Mouse (Mus musculus) C2C12 (cell line): ENCODE results near the gene Rhof. TPM values are rescaled to one million over a fixed set of nuclear protein-coding genes. Genes with fewer than 3 reads are reported as not detected.
A peak's percentile ranks its signal among the peaks of the same experiment; 100 is the strongest.

Source experiments
- H3K27me3 ChIP-seq: one replicate; pipeline ENCODE4 v1.6.1; 2011; ENCODE audit not compliant: control insufficient read depth, insufficient read depth, insufficient read length
- H3K36me3 ChIP-seq: one replicate; pipeline ENCODE4 v1.6.1; 2011; ENCODE audit not compliant: control insufficient read depth, insufficient read depth
- H3K4me3 ChIP-seq: one replicate; pipeline ENCODE4 v1.5.1; 2011; ENCODE audit warnings: mild to moderate bottlenecking, control low read depth; ENCODE audit not compliant: poor library complexity, insufficient read depth, severe bottlenecking
- H3K79me2 ChIP-seq: one replicate; pipeline ENCODE4 v1.6.1; 2011; ENCODE audit not compliant: control insufficient read depth, insufficient read depth
- H3K79me3 ChIP-seq: one replicate; pipeline ENCODE4 v1.6.1; 2011; ENCODE audit warnings: low read depth, control low read depth
- H3ac ChIP-seq: one replicate; pipeline ENCODE3; 2011; ENCODE audit warnings: low read depth; ENCODE audit not compliant: control insufficient read depth, insufficient read length
- CEBPB ChIP-seq: IDR thresholded peaks from one replicate; pipeline ENCODE4 v1.6.1; 2011; ENCODE audit warnings: low read depth, mild to moderate bottlenecking, control low read depth, moderate library complexity
- CTCF ChIP-seq: IDR thresholded peaks from one replicate; pipeline ENCODE4 v1.5.1; 2011; ENCODE audit not compliant: control insufficient read depth, insufficient read depth, insufficient read length
- FOSL1 ChIP-seq: IDR thresholded peaks from one replicate; pipeline ENCODE4 v1.8.0; 2011; ENCODE audit warnings: mild to moderate bottlenecking, low read length; ENCODE audit not compliant: poor library complexity, insufficient read depth, severe bottlenecking
- MAX ChIP-seq: IDR thresholded peaks from one replicate; pipeline ENCODE4 v1.6.1; 2011; ENCODE audit warnings: mild to moderate bottlenecking, control low read depth
- MYOD1 ChIP-seq: IDR thresholded peaks from one replicate; pipeline ENCODE4 v1.6.1; 2011; ENCODE audit warnings: low read depth; ENCODE audit not compliant: control insufficient read depth, insufficient read length
- MYOG ChIP-seq: IDR thresholded peaks from one replicate; pipeline ENCODE4 v1.6.1; 2011; ENCODE audit not compliant: control insufficient read depth, insufficient read length; ENCODE audit errors: extremely low read depth
- USF1 ChIP-seq: IDR thresholded peaks from one replicate; pipeline ENCODE4 v1.6.1; 2011; ENCODE audit warnings: low read depth, mild to moderate bottlenecking, control low read depth, moderate library complexity
- long read RNA-seq, 2 experiments: library from polyadenylated mRNA; unstranded; transcript quantifications; one replicate each; pipeline ENCODE4 v2.0.0; 2019 to 2020
- polyA plus RNA-seq: library from polyadenylated mRNA; unstranded; fragments of >200 nt; fragmentation: generic; extraction: Trizol; gene quantifications from one replicate; pipeline ENCODE4 v1.2.1, GENCODE M21; 2012; ENCODE audit warnings: missing spikeins

Rhof gene
- 1.9 TPM for polyA plus RNA-seq
- long read RNA-seq, experiment 1 = 0 reads
- long read RNA-seq, experiment 2, partial matches to known transcripts = 0 of 3 reads
- long read RNA-seq, experiment 2, other reads (novel, unspliced or antisense) = 0 of 3 reads

GRCm38 (mm10) chr5:123132308-123133071, at the start of gene Rhof:
TSS of gene Rhof (minus strand) at chr5:123132692.
- H3K36me3 ChIP-seq = peaks cover 8% of the 10 kb centered on the region
- peaks cover 17% of the 10 kb centered on the region for H3K79me2 ChIP-seq
- peak within 1 kb of the TSS; percentile 57 for H3ac ChIP-seq
- TF ChIP-seq MAX (no peak), CTCF (peak; percentile 95), MYOD1 (peak; percentile 1)
- H3K4me3 ChIP-seq = peak within 1 kb of the TSS; percentile 14
- H3K79me3 ChIP-seq = peaks cover 3% of the 10 kb centered on the region
- H3K27me3 ChIP-seq = no peaks in the 10 kb centered on the region

- Histone ChIP-seq H3K79me3 (no peaks in the 10 kb centered on the region), H3K4me3 (no peak overlapping the region), H3K36me3 (no peaks in the 10 kb centered on the region), H3K79me2 (no peaks in the 10 kb centered on the region), H3ac (no peak overlapping the region), H3K27me3 (peaks cover 19% of the 10 kb centered on the region)
- TF ChIP-seq USF1 (no peak), MYOD1 (no peak), MAX (no peak), CEBPB (no peak), MYOG (no peak), CTCF (no peak), FOSL1 (no peak)
Measured at GRCm38 (mm10) chr5:123181536-123181935, 49.0 kb upstream of the Rhof start.

- Histone ChIP-seq H3K27me3 (peaks cover 26% of the 10 kb centered on the region), H3K36me3 (no peaks in the 10 kb centered on the region), H3ac (no peak overlapping the region), H3K79me3 (no peaks in the 10 kb centered on the region), H3K4me3 (no peak overlapping the region), H3K79me2 (no peaks in the 10 kb centered on the region)
- TF ChIP-seq CEBPB (no peak), CTCF (no peak), MAX (no peak), FOSL1 (no peak), MYOD1 (no peak), MYOG (no peak), USF1 (no peak)
Measured at GRCm38 (mm10) chr5:123180390-123180789, 47.9 kb upstream of the Rhof start.

- no peak overlapping the region for H3K4me3 ChIP-seq
- no peaks in the 10 kb centered on the region for H3K79me2 ChIP-seq
- no peak for TF ChIP-seq CEBPB
- no peaks in the 10 kb centered on the region for H3K36me3 ChIP-seq
- H3ac ChIP-seq = no peak overlapping the region
- peaks cover 26% of the 10 kb centered on the region for H3K27me3 ChIP-seq
- H3K79me3 ChIP-seq = no peaks in the 10 kb centered on the region
Measured at GRCm38 (mm10) chr5:123178792-123179191, 46.3 kb upstream of the Rhof start.

- Histone ChIP-seq H3K79me3 (no peaks in the 10 kb centered on the region), H3ac (no peak overlapping the region), H3K4me3 (no peak overlapping the region), H3K79me2 (no peaks in the 10 kb centered on the region), H3K27me3 (peaks cover 8% of the 10 kb centered on the region), H3K36me3 (no peaks in the 10 kb centered on the region)
- TF ChIP-seq CEBPB (no peak), CTCF (peak; percentile 80), MYOD1 (no peak)
Measured at GRCm38 (mm10) chr5:123171646-123172350, 39.3 kb upstream of the Rhof start.

- H3ac ChIP-seq = no peak overlapping the region
- H3K79me2 ChIP-seq = no peaks in the 10 kb centered on the region
- no peak overlapping the region for H3K4me3 ChIP-seq
- TF ChIP-seq MYOD1 = no peak
- no peak for TF ChIP-seq FOSL1
- no peak for TF ChIP-seq CTCF
- TF ChIP-seq MAX = no peak
- no peak for TF ChIP-seq USF1
- TF ChIP-seq CEBPB = no peak
- no peak for TF ChIP-seq MYOG
- peaks cover 9% of the 10 kb centered on the region for H3K36me3 ChIP-seq
- no peaks in the 10 kb centered on the region for H3K27me3 ChIP-seq
- no peaks in the 10 kb centered on the region for H3K79me3 ChIP-seq
Measured at GRCm38 (mm10) chr5:123170365-123170764, 37.9 kb upstream of the Rhof start.
